Mouse (Mus musculus) megakaryocyte, embryonic 14.5 days (primary cell): ENCODE measurements around the gene Sdhaf3. TPM values are rescaled to one million over a fixed set of nuclear protein-coding genes. Genes with fewer than 3 reads are reported as not detected.

Source experiments
- H3K27me3 ChIP-seq: replicated peaks from 2 replicates; pipeline ENCODE3; 2012; ENCODE audit warnings: inconsistent platforms
- H3K36me3 ChIP-seq: replicated peaks from 2 replicates; pipeline ENCODE3; 2012; ENCODE audit warnings: low read length, inconsistent platforms, mixed read lengths
- H3K4me1 ChIP-seq: 2 replicates; pipeline ENCODE4 v1.6.1; 2012; ENCODE audit warnings: inconsistent platforms
- H3K4me3 ChIP-seq: replicated peaks from 2 replicates; pipeline ENCODE3; 2012; ENCODE audit warnings: moderate library complexity, mild to moderate bottlenecking, inconsistent platforms
- H3K9me3 ChIP-seq: 2 replicates; pipeline ENCODE4 v1.6.1; 2012; ENCODE audit warnings: inconsistent platforms
- FLI1 ChIP-seq: IDR thresholded peaks from 2 replicates; pipeline ENCODE4 v1.6.1; 2012; ENCODE audit warnings: low read length, inconsistent platforms, mixed read lengths
- GATA1 ChIP-seq: IDR thresholded peaks from 3 replicates; pipeline ENCODE4 v1.6.1; 2012; ENCODE audit warnings: mixed read lengths, low read length, inconsistent platforms, borderline replicate concordance
- polyA plus RNA-seq: library from polyadenylated mRNA; stranded (reverse); fragments of >175 nt; gene quantifications from 2 replicates; pipeline ENCODE4 v1.2.3, GENCODE M21; 2012; ENCODE audit warnings: low replicate concordance; ENCODE audit not compliant: insufficient read depth

Gene Sdhaf3
- polyA plus RNA-seq, 1 experiment, result 0.54 TPM

GRCm38 (mm10) chr6:7062819-7063218 lies 107.0 kb downstream of the Sdhaf3 start:
- H3K27me3 ChIP-seq, result no peaks in the 10 kb centered on the region
- no peaks in the 10 kb centered on the region for H3K4me1 ChIP-seq
- TF ChIP-seq FLI1 (no peak), GATA1 (no peak)
- H3K9me3 ChIP-seq, result peaks cover 8% of the 10 kb centered on the region; the same call in 1 of the 2 replicates
- no peak overlapping the region for H3K4me3 ChIP-seq
- no peaks in the 10 kb centered on the region for H3K36me3 ChIP-seq

- Histone ChIP-seq H3K4me1 (no peaks in the 10 kb centered on the region), H3K4me3 (no peak overlapping the region), H3K27me3 (no peaks in the 10 kb centered on the region), H3K36me3 (no peaks in the 10 kb centered on the region), H3K9me3 (peaks cover 5% of the 10 kb centered on the region)
- TF ChIP-seq FLI1 (no peak), GATA1 (no peak)
Observed at GRCm38 (mm10) chr6:7068782-7069181, 113.0 kb downstream of the Sdhaf3 start.

GRCm38 (mm10) chr6:7069463-7069862 lies 113.7 kb downstream of the Sdhaf3 start:
- H3K27me3 ChIP-seq, result no peaks in the 10 kb centered on the region
- no peaks in the 10 kb centered on the region for H3K36me3 ChIP-seq
- H3K9me3 ChIP-seq, result peaks cover 9% of the 10 kb centered on the region
- no peak overlapping the region for H3K4me3 ChIP-seq
- no peaks in the 10 kb centered on the region for H3K4me1 ChIP-seq
- no peak for TF ChIP-seq FLI1
- TF ChIP-seq GATA1, result no peak

- Histone ChIP-seq H3K4me3 (no peak overlapping the region), H3K4me1 (no peaks in the 10 kb centered on the region), H3K27me3 (no peaks in the 10 kb centered on the region), H3K36me3 (no peaks in the 10 kb centered on the region), H3K9me3 (no peaks in the 10 kb centered on the region; the same call in 1 of the 2 replicates)
- TF ChIP-seq GATA1 (no peak), FLI1 (no peak)
Observed at GRCm38 (mm10) chr6:7082054-7082453, 126.2 kb downstream of the Sdhaf3 start.

GRCm38 (mm10) chr6:7082467-7083259 lies 126.9 kb downstream of the Sdhaf3 start:
- TF ChIP-seq GATA1, result no peak
- TF ChIP-seq FLI1, result no peak
- Histone ChIP-seq H3K36me3 (no peaks in the 10 kb centered on the region), H3K4me3 (no peak overlapping the region)

GRCm38 (mm10) chr6:7083661-7084060 lies 127.9 kb downstream of the Sdhaf3 start:
- H3K27me3 ChIP-seq, result no peaks in the 10 kb centered on the region
- no peak for TF ChIP-seq GATA1
- no peak for TF ChIP-seq FLI1
- H3K36me3 ChIP-seq, result no peaks in the 10 kb centered on the region
- no peak overlapping the region for H3K4me3 ChIP-seq
- H3K9me3 ChIP-seq, result no peaks in the 10 kb centered on the region; the same call in 1 of the 2 replicates
- no peaks in the 10 kb centered on the region for H3K4me1 ChIP-seq

More at GRCm38 (mm10) chr6:7082467-7083259, 126.9 kb downstream of the Sdhaf3 start:
- no peaks in the 10 kb centered on the region; the same call in 1 of the 2 replicates for H3K9me3 ChIP-seq
- H3K4me1 ChIP-seq, result no peaks in the 10 kb centered on the region
- no peaks in the 10 kb centered on the region for H3K27me3 ChIP-seq

- TF ChIP-seq GATA1 (no peak), FLI1 (no peak)
- Histone ChIP-seq H3K4me3 (no peak overlapping the region), H3K9me3 (no peaks in the 10 kb centered on the region; the same call in 1 of the 2 replicates), H3K27me3 (no peaks in the 10 kb centered on the region), H3K36me3 (no peaks in the 10 kb centered on the region), H3K4me1 (no peaks in the 10 kb centered on the region)
Observed at GRCm38 (mm10) chr6:7084370-7084769, 128.6 kb downstream of the Sdhaf3 start.

- H3K4me1 ChIP-seq, result no peaks in the 10 kb centered on the region
- H3K27me3 ChIP-seq, result no peaks in the 10 kb centered on the region
- no peaks in the 10 kb centered on the region for H3K36me3 ChIP-seq
- no peak overlapping the region for H3K4me3 ChIP-seq
- TF ChIP-seq FLI1 (no peak), GATA1 (no peak)
- H3K9me3 ChIP-seq, result no peaks in the 10 kb centered on the region; the same call in 1 of the 2 replicates
Observed at GRCm38 (mm10) chr6:7085506-7085905, 129.7 kb downstream of the Sdhaf3 start.

GRCm38 (mm10) chr6:7092094-7092493 lies 136.3 kb downstream of the Sdhaf3 start:
- TF ChIP-seq FLI1 (no peak), GATA1 (no peak)
- Histone ChIP-seq H3K4me1 (peaks cover 2% of the 10 kb centered on the region; the same call in 1 of the 2 replicates), H3K36me3 (no peaks in the 10 kb centered on the region), H3K4me3 (no peak overlapping the region), H3K27me3 (no peaks in the 10 kb centered on the region), H3K9me3 (peaks cover 7% of the 10 kb centered on the region; the same call in 1 of the 2 replicates)

Other genes starting within 250 kb of the Sdhaf3 start
- not detected in 2 replicates for gene Dlx6, start 92.7 kb upstream of the Sdhaf3 start, polyA plus RNA-seq
- gene Dlx5, start 73.9 kb upstream of the Sdhaf3 start, polyA plus RNA-seq, result not detected in 2 replicates